Comparison of ENCODE assay signal across 19 mouse cellular contexts in the genomic region with DNA sequence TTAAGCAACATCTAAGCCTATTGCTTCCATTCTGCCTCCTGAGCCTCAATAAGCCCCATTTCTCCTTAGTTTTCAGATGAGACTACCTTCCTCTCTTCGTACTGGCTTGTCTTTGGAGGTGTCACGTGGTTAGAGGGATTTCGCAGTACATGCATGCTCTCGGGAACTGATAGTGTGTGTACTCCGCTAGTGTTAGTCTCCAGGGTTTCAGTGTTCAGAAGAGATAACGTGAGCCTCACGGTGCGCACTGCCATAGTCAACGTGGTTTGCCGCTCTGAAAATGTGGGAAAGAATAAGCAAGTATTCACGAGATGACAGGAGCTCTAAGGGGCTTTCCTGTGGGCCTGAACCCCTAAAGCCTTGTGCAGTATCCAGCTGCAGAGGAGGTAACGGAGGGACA. TPM values are rescaled to one million over a fixed set of nuclear protein-coding genes. Genes with fewer than 3 reads are reported as not detected.
DNase-seq lines count a peak whose midpoint lies in the region; ATAC-seq lines count a peak whose summit lies in the region.
"Had no signal": no experiment of that assay in that cellular context is flagged by ENCODE, and none has a peak within 500 bp of the region (broad histone marks: within the 10 kb centered on the region; RNA-seq: fewer than 3 reads in every experiment).

No protein-coding gene starts in this region.

- H3K27ac ChIP-seq in forebrain, embryonic 14.5 days (ENCODE audit: low read depth, low read length), result no peak overlapping the region
- H3K27ac ChIP-seq in liver, embryonic 13.5 days, result no peak overlapping the region
- no peak overlapping the region for H3K27ac ChIP-seq in midbrain, embryonic 16.5 days (ENCODE audit: low read length)
- H3K27ac ChIP-seq: embryonic facial prominence, embryonic 15.5 days; stomach, embryonic 15.5 days had no signal

- 73% methylated on average over 12 of the region's 12 CpGs for WGBS in forebrain, embryonic 14.5 days
- 34% methylated on average over 12 of the region's 12 CpGs for WGBS in liver, embryonic 13.5 days (ENCODE audit: insufficient replicate concordance)
- 47% methylated on average over 12 of the region's 12 CpGs for WGBS in midbrain, embryonic 16.5 days

- no peak overlapping the region for H3K9ac ChIP-seq in forebrain, embryonic 14.5 days (ENCODE audit: low read length)
- H3K9ac ChIP-seq in liver, embryonic 13.5 days, result no peak overlapping the region
- H3K9ac ChIP-seq in midbrain, embryonic 16.5 days (ENCODE audit: low read depth, low read length), result no peak overlapping the region
- H3K9ac ChIP-seq: embryonic facial prominence, embryonic 15.5 days; stomach, embryonic 15.5 days had no signal

- peaks cover 21% of the 10 kb centered on the region for H3K4me1 ChIP-seq in forebrain, embryonic 14.5 days (ENCODE audit: control insufficient read depth, insufficient read depth, low read length)
- H3K4me1 ChIP-seq in liver, embryonic 13.5 days (replicated peaks), result peaks cover 12% of the 10 kb centered on the region
- H3K4me1 ChIP-seq in midbrain, embryonic 16.5 days (ENCODE audit: control insufficient read depth, insufficient read depth, low read length), result peaks cover 5% of the 10 kb centered on the region; the same call in 1 of the 2 replicates
- H3K4me1 ChIP-seq: embryonic facial prominence, embryonic 15.5 days; stomach, embryonic 15.5 days had no signal

- no peaks in the 10 kb centered on the region for H3K36me3 ChIP-seq in forebrain, embryonic 14.5 days (ENCODE audit: control insufficient read depth, insufficient read depth, low read length)
- H3K36me3 ChIP-seq in liver, embryonic 13.5 days, result no peaks in the 10 kb centered on the region
- no peaks in the 10 kb centered on the region for H3K36me3 ChIP-seq in midbrain, embryonic 16.5 days (ENCODE audit: control insufficient read depth, insufficient read depth, low read length)
- H3K36me3 ChIP-seq: embryonic facial prominence, embryonic 15.5 days; stomach, embryonic 15.5 days had no signal

- no peak overlapping the region for H3K4me3 ChIP-seq in forebrain, embryonic 14.5 days (ENCODE audit: low read depth, low read length)
- no peak overlapping the region for H3K4me3 ChIP-seq in liver, embryonic 13.5 days (replicated peaks)
- no peak overlapping the region for H3K4me3 ChIP-seq in midbrain, embryonic 16.5 days (ENCODE audit: low read depth, low read length)
- H3K4me3 ChIP-seq: embryonic facial prominence, embryonic 15.5 days; stomach, embryonic 15.5 days had no signal

- peak overlapping the region; percentile 39 for H3K4me2 ChIP-seq in forebrain, embryonic 14.5 days (ENCODE audit: low read length)
- H3K4me2 ChIP-seq in liver, embryonic 13.5 days, result no peak overlapping the region
- peak overlapping the region; percentile 37 for H3K4me2 ChIP-seq in midbrain, embryonic 16.5 days (ENCODE audit: low read length)
- H3K4me2 ChIP-seq: embryonic facial prominence, embryonic 15.5 days; stomach, embryonic 15.5 days had no signal

- no peak for ATAC-seq in forebrain, embryonic 14.5 days
- ATAC-seq in liver, embryonic 13.5 days (ENCODE audit: low read depth), result peak; percentile 96
- peak; percentile 67 for ATAC-seq in midbrain, embryonic 16.5 days
- ATAC-seq in cerebellum, adult (ENCODE audit: insufficient number of reproducible peaks, low FRiP score, low TSS enrichment), result no peak

- no peaks in the 10 kb centered on the region for H3K27me3 ChIP-seq in forebrain, embryonic 14.5 days (replicated peaks; ENCODE audit: control insufficient read depth, insufficient read depth, low read length)
- H3K27me3 ChIP-seq in liver, embryonic 13.5 days, result peaks cover 7% of the 10 kb centered on the region; the same call in 1 of the 2 replicates
- H3K27me3 ChIP-seq in midbrain, embryonic 16.5 days (ENCODE audit: control insufficient read depth, insufficient read depth, low read depth, low read length), result no peaks in the 10 kb centered on the region; the same call in 1 of the 2 replicates
- H3K27me3 ChIP-seq: stomach, embryonic 15.5 days had no signal

- DNase-seq in heart, adult 11 months, result peak; percentile 61
- DNase-seq in heart, postnatal 4 days, result no peak
- DNase-seq in forebrain, embryonic 14.5 days (ENCODE audit: low spot score), result no peak
- DNase-seq in liver, embryonic 13.5 days, result peak; percentile 34
- no peak for DNase-seq in adrenal gland, postnatal 14 days
- DNase-seq in layer of hippocampus, adult 9-10 months (ENCODE audit: low spot score), result no peak
- DNase-seq: adrenal gland, postnatal 10 days; lung, adult 2 months; thymus, postnatal 14 days had no signal

- H3K9me3 ChIP-seq in forebrain, embryonic 14.5 days (replicated peaks; ENCODE audit: control insufficient read depth, low read length), result no peaks in the 10 kb centered on the region
- no peaks in the 10 kb centered on the region for H3K9me3 ChIP-seq in liver, embryonic 13.5 days (replicated peaks)
- no peaks in the 10 kb centered on the region for H3K9me3 ChIP-seq in midbrain, embryonic 16.5 days (replicated peaks; ENCODE audit: control insufficient read depth, low read length, poor library complexity, severe bottlenecking)
- H3K9me3 ChIP-seq: embryonic facial prominence, embryonic 15.5 days; stomach, embryonic 15.5 days had no signal

RNA-seq across cellular contexts. Expression of a gene that starts 41.1 kb away (rescaled TPM):
- total RNA-seq in heart, postnatal 4 days (2021), result not detected
- 1.7 and 1.8 TPM in 2 replicates for polyA plus RNA-seq in forebrain, embryonic 14.5 days (2014; fragmentation: Nextera tagmentation; extraction: Ambion mirVana)
- not detected in 2 replicates for polyA plus RNA-seq in liver, embryonic 13.5 days (2015; fragmentation: Nextera tagmentation; extraction: Ambion mirVana)
- polyA plus RNA-seq in midbrain, embryonic 16.5 days (2015; fragmentation: Nextera tagmentation; extraction: Ambion mirVana), result 1.3 and 3.5 TPM in 2 replicates
- not detected in 2 replicates for total RNA-seq in adrenal gland, postnatal 14 days (2021)
- total RNA-seq: adrenal gland, postnatal 10 days; gastrocnemius, postnatal 4 days; layer of hippocampus, adult 18-20 months; left cerebral cortex, postnatal 25 days had no signal
- polyA plus RNA-seq: cortical plate, adult 2 months; embryonic facial prominence, embryonic 15.5 days; heart, embryonic 14.5 days; kidney, embryonic 14.5 days had no signal

Comparison
In these comparisons a context has a peak if more than half of its experiments do, and no peak if none do; other contexts are left out.
1. DNase-seq: peak in heart, adult 11 months (single experiment) and liver, embryonic 13.5 days (single experiment); none in heart, postnatal 4 days (single experiment), forebrain, embryonic 14.5 days (single experiment), adrenal gland, postnatal 14 days (single experiment) and layer of hippocampus, adult 9-10 months (single experiment).
2. ATAC-seq: peak in liver, embryonic 13.5 days (single experiment) and midbrain, embryonic 16.5 days (single experiment); none in forebrain, embryonic 14.5 days (single experiment) and cerebellum, adult (single experiment).